Mouse (Mus musculus): Measurements from ENCODE around the gene Taar2. TPM values are rescaled to one million over a fixed set of nuclear protein-coding genes. Genes with fewer than 3 reads are reported as not detected.

Taar2 gene
- total RNA-seq (2014; rRNA removed) (not detected in 2 replicates), polyA plus RNA-seq (2015; fragmentation: Nextera tagmentation; extraction: Ambion mirVana) (0.15 and 0.19 TPM in 2 replicates)

DNA sequence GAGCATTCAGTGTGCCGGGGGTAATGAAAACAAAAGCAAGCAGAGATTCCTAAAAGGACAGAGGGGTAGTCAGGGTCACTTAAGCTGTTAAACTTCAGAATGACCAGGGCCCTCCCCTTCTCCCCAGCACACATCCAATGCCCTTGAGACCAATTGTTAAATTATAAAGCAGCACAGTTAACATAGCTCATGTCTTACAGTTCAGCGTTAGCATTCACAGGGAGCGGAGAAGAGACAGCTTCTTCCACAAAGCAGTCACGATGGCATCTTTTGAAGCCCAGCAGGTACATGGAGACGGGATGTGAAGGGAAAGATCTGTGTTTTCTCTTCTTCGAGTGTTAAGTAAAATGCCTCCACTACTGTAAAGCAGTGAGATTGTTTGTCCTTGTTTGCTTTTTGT lies at the start of gene Taar2:
TSS of gene Taar2 (plus strand) at position 261 of the 400 bp plus-strand sequence.
- H3K9me3 ChIP-seq (ENCODE audit: low read length), result no peaks in the 10 kb centered on the region
- WGBS, result 32% methylated on average over 6 of the region's 6 CpGs

DNA sequence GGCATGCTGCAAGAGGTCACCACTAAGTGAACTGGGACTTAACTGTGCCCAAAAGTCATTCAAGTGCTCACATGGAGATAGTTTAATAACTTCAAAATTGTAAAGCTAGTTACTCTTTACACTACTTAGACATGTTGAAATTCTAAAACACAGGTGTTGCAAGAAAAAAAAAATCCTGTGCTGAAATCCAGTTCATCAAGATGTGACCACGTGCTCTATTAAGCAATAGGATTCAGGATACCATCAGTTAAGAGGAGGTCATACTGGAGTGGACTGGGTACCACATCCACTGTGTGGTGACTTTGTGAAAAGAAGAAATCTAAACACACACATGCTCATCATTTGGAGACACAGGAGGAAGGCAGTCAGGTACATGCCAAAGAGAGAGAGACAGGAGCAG lies 45.4 kb upstream of the Taar2 start:
- Histone ChIP-seq H3K27me3 (ENCODE audit: insufficient read depth, low read length) (no peaks in the 10 kb centered on the region), H3K9me3 (ENCODE audit: low read length) (no peaks in the 10 kb centered on the region), H3K4me3 (ENCODE audit: low read depth, low read length) (no peak overlapping the region), H3K9ac (no peak overlapping the region), H3K4me2 (ENCODE audit: low read depth) (no peak overlapping the region), H3K27ac (ENCODE audit: low read depth, low read length) (no peak overlapping the region), H3K36me3 (ENCODE audit: insufficient read depth) (no peaks in the 10 kb centered on the region), H3K4me1 (ENCODE audit: insufficient read depth) (no peaks in the 10 kb centered on the region)
- no peak for TF ChIP-seq CTCF (IDR thresholded peaks at IDR 0.05; ENCODE audit: low read depth)
- 89% methylated on average over 1 of the region's 1 CpGs for WGBS
- no peak for DNase-seq
- no peak for ATAC-seq

More for the DNA sequence above, at the start of gene Taar2:
- no peak within 1 kb of the TSS for H3K4me3 ChIP-seq (ENCODE audit: low read depth, low read length)
- no peak within 1 kb of the TSS for H3K9ac ChIP-seq
- peak; percentile 54 for ATAC-seq
- H3K36me3 ChIP-seq (ENCODE audit: insufficient read depth), result no peaks in the 10 kb centered on the region
- no peak for TF ChIP-seq CTCF (IDR thresholded peaks at IDR 0.05; ENCODE audit: low read depth)
- peak; percentile 7 for DNase-seq
- no peaks in the 10 kb centered on the region for H3K27me3 ChIP-seq (ENCODE audit: insufficient read depth, low read length)
- no peaks in the 10 kb centered on the region for H3K4me1 ChIP-seq (ENCODE audit: insufficient read depth)
- no peak within 1 kb of the TSS for H3K27ac ChIP-seq (ENCODE audit: low read depth, low read length)
- H3K4me2 ChIP-seq (ENCODE audit: low read depth), result no peak within 1 kb of the TSS

DNA sequence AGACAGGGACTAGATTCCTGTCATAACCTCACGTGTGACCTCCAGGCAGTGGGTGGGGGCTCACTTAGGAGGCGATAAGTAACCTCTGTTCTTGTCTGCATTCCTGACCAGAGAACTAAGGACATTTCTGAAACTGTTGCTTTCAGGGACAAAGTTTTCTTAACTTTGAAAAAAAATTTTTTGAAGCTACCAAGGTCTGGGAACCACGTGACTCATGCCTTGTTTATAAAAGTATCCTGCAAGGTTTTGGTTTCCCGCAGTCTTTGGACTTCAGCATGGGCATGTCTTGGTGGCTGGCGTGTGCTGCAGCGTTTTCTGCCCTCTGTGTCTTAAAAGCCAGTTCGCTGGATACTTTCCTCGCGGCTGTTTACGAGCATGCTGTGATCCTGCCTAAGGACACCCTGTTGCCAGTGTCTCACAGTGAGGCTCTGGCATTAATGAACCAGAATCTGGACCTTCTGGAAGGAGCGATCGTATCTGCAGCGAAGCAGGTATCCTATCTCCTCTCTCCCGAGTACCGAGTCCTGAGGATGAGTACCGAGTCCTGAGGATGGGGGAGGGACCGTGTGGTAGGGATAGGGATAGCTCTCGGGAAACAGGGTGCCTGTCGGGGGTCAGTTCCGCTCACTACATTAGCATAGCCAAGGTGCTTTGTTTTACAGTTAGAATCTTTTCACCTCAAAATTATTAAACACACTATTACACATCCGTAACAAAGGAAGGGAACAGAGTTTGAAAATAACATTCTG lies 43.6 kb upstream of the Taar2 start, which contains the start of gene Vnn1:
TSS of gene Vnn1 (plus strand) at position 88 of the 749 bp plus-strand sequence.
- Histone ChIP-seq H3K4me2 (ENCODE audit: low read depth) (peak within 1 kb of the TSS; percentile 37), H3K4me1 (ENCODE audit: insufficient read depth) (no peaks in the 10 kb centered on the region), H3K27ac (ENCODE audit: low read depth, low read length) (no peak within 1 kb of the TSS), H3K27me3 (ENCODE audit: insufficient read depth, low read length) (no peaks in the 10 kb centered on the region), H3K9ac (no peak within 1 kb of the TSS), H3K9me3 (ENCODE audit: low read length) (no peaks in the 10 kb centered on the region), H3K36me3 (ENCODE audit: insufficient read depth) (no peaks in the 10 kb centered on the region), H3K4me3 (ENCODE audit: low read depth, low read length) (no peak within 1 kb of the TSS)
- WGBS, result 42% methylated on average over 21 of the region's 21 CpGs
- no peak for TF ChIP-seq CTCF (IDR thresholded peaks at IDR 0.05; ENCODE audit: low read depth)
- no peak for ATAC-seq
- DNase-seq, result no peak

DNA sequence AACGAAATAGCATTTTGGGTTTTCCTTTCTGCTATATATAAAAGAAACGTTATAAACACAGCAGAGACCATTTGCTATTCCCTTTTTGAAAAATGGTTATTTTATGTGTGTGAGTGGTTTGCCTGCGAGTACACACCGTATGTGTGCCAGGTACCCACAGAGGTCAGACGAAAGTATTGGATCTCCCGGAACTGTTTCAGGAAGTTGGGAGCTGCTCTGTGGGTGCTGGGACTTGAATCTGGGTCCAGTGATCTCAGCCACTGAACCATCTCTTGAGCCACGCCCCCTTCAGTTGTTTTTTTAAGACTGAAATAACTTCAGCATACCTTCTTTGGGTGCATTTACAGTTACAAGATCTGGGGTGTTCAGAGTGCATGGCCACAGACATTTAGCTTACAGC lies 43.0 kb upstream of the Taar2 start:
- no peak for ATAC-seq
- no peak overlapping the region for H3K4me2 ChIP-seq (ENCODE audit: low read depth)
- no peak for TF ChIP-seq CTCF (IDR thresholded peaks at IDR 0.05; ENCODE audit: low read depth)
- H3K27ac ChIP-seq (ENCODE audit: low read depth, low read length), result no peak overlapping the region
- 84% methylated on average over 7 of the region's 7 CpGs for WGBS
- no peak for DNase-seq
- H3K9ac ChIP-seq, result no peak overlapping the region
- H3K4me3 ChIP-seq (ENCODE audit: low read depth, low read length), result no peak overlapping the region
- no peaks in the 10 kb centered on the region for H3K4me1 ChIP-seq (ENCODE audit: insufficient read depth)
- H3K36me3 ChIP-seq (ENCODE audit: insufficient read depth), result no peaks in the 10 kb centered on the region
- H3K9me3 ChIP-seq (ENCODE audit: low read length), result no peaks in the 10 kb centered on the region
- H3K27me3 ChIP-seq (ENCODE audit: insufficient read depth, low read length), result no peaks in the 10 kb centered on the region

DNA sequence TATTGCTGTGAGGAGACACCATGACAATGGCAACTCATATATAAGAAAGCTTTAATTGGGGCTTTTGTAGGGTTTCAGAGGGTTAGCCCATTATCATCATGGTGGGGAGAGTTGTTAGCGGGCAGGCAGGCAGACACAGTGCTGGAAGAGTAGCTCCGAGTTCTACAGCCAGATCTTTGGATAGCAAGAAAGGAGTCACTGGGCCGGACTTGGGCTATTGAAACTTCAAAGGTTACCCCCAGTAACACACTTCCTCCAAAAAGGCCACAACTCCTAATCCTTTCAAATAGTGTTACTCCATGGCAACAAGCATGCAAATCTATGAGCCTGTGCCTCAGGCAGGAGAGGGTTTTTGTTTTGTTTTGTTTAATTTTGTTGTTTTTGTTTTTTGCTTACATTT lies 37.3 kb upstream of the Taar2 start:
- ATAC-seq (peak; percentile 82), DNase-seq (no peak)
- no peak for TF ChIP-seq CTCF (IDR thresholded peaks at IDR 0.05; ENCODE audit: low read depth)
- Histone ChIP-seq H3K36me3 (ENCODE audit: insufficient read depth) (no peaks in the 10 kb centered on the region), H3K27ac (ENCODE audit: low read depth, low read length) (no peak overlapping the region), H3K9me3 (ENCODE audit: low read length) (no peaks in the 10 kb centered on the region), H3K4me2 (ENCODE audit: low read depth) (no peak overlapping the region), H3K4me3 (ENCODE audit: low read depth, low read length) (no peak overlapping the region), H3K27me3 (ENCODE audit: insufficient read depth, low read length) (no peaks in the 10 kb centered on the region), H3K9ac (no peak overlapping the region), H3K4me1 (ENCODE audit: insufficient read depth) (no peaks in the 10 kb centered on the region)
- WGBS, result 16% methylated on average over 3 of the region's 3 CpGs

DNA sequence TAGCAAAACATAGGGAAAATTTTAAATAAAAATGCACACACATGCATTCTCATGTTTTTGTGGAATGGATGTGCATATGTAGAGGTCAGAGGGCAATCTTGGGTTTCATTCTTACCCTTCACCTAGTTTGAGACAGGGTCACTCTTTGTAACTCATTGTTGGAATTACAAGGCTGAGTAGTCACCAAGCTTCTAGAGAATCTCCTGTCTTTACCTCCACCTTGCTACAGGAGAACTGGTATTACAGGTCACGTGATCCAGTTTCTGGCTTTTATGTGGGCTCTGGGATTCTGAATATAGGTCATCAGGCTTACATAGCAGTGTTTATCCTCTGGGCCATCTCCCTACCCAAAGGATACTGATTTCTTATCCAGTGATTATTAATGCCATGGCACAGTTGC lies 32.7 kb upstream of the Taar2 start:
- DNase-seq (no peak), ATAC-seq (no peak)
- H3K9me3 ChIP-seq (ENCODE audit: low read length), result no peaks in the 10 kb centered on the region
- H3K9ac ChIP-seq, result no peak overlapping the region
- WGBS, result 98% methylated on average over 1 of the region's 1 CpGs
- H3K4me2 ChIP-seq (ENCODE audit: low read depth), result no peak overlapping the region
- no peaks in the 10 kb centered on the region for H3K36me3 ChIP-seq (ENCODE audit: insufficient read depth)
- no peak overlapping the region for H3K4me3 ChIP-seq (ENCODE audit: low read depth, low read length)
- no peak overlapping the region for H3K27ac ChIP-seq (ENCODE audit: low read depth, low read length)
- no peak for TF ChIP-seq CTCF (IDR thresholded peaks at IDR 0.05; ENCODE audit: low read depth)
- H3K4me1 ChIP-seq (ENCODE audit: insufficient read depth), result no peaks in the 10 kb centered on the region
- no peaks in the 10 kb centered on the region for H3K27me3 ChIP-seq (ENCODE audit: insufficient read depth, low read length)

DNA sequence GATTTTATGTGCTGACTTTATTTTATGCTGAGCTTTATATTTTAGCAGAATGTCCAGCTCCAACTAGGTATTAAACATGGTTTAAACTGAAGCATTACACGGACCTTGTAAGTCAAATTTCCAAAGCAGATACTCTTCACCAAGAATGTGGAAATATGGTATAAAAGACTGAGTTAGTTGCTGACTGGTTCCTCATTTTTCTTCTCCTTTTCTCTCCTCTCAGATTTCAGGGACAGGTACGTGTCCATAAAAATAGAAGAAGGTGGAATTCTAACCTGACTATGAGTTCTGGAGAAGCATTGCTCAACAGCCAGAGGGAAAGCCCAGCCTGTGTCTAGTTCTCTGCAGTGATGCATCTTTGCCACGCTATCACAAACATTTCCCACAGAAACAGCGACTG lies 18.3 kb upstream of the Taar2 start, which contains the start of gene Taar1:
TSS of gene Taar1 (plus strand) at position 301 of the 400 bp plus-strand sequence.
- DNase-seq, result no peak
- ATAC-seq, result no peak
- Histone ChIP-seq H3K4me3 (ENCODE audit: low read depth, low read length) (no peak within 1 kb of the TSS), H3K27ac (ENCODE audit: low read depth, low read length) (no peak within 1 kb of the TSS), H3K36me3 (ENCODE audit: insufficient read depth) (no peaks in the 10 kb centered on the region), H3K4me2 (ENCODE audit: low read depth) (no peak within 1 kb of the TSS), H3K9me3 (ENCODE audit: low read length) (no peaks in the 10 kb centered on the region), H3K9ac (no peak within 1 kb of the TSS), H3K27me3 (ENCODE audit: insufficient read depth, low read length) (no peaks in the 10 kb centered on the region), H3K4me1 (ENCODE audit: insufficient read depth) (no peaks in the 10 kb centered on the region)
- TF ChIP-seq CTCF (IDR thresholded peaks at IDR 0.05; ENCODE audit: low read depth), result no peak
- WGBS, result 91% methylated on average over 4 of the region's 4 CpGs
